Mouse (Mus musculus): ENCODE measurements at regions not wholly inside any gene's neighbourhood (a gene's known extent, or its start where the extent isn't known, plus 50 kb on each side); places are given as distances from the start of the nearest gene placed in this dataset.

DNA sequence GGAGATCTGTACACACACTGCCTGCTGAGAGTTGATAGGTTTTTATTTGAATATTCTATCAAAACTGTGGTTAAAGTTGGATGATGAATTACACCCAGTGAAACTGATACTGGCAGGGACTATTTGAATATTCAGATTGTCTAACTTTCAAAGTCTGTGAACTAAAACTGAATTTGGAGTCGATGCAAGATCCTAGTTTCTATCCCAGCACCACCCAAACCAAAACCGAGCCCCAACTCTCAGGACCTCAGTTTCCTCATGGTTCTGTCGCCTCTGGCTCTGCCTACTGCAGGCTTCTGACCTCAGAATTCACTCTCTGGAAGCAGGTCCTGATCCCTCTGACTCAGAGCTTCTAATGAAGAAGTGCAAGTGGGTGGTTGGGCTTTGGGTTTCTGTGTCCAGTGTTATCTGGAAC lies 170.8 kb downstream of the Cd47 start:
- no peak for TF ChIP-seq CTCF (IDR thresholded peaks at IDR 0.05; ENCODE audit: extremely low read depth, insufficient read depth, insufficient read length, insufficient replicate concordance)
- no peak for TF ChIP-seq POLR2A (IDR thresholded peaks at IDR 0.05; ENCODE audit: low read depth, low read length)

Measured in spleen, adult 2 months (tissue).